Mouse (Mus musculus) CD4-positive, CD25-positive, alpha-beta regulatory T cell, adult 4 months (primary cell): ENCODE measurements at regions not wholly inside any gene's neighbourhood (a gene's known extent, or its start where the extent isn't known, plus 50 kb on each side); places are given as distances from the start of the nearest gene placed in this dataset.

ENCODE experiments used
- ATAC-seq: one replicate; pipeline ENCODE4 v1.8.0; 2017

GRCm38 (mm10) chr3:21403551-21403950 lies 672.9 kb upstream of the Tbl1xr1 start:
- ATAC-seq, result no peak

GRCm38 (mm10) chr3:21404058-21404457 lies 672.4 kb upstream of the Tbl1xr1 start:
- no peak for ATAC-seq

DNA sequence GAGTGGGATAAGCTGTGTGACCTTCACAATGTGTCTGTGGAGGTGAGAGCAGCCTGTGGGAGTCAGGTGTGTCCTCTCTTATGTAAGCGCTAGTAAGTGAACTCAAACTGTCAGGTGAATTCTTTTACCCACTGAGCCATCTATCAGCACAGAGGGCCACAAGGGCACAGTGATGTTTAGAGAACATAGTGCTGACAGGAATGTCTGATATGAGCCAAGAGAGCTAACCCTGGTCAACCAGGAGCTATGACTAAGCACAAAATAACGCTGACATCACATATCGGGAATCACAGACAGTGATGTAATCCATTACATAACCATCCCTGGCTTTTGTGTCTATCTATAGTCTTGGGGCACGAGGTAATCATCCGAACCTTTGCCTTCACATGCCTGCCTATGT lies 669.4 kb upstream of the Tbl1xr1 start:
- ATAC-seq, result no peak

DNA sequence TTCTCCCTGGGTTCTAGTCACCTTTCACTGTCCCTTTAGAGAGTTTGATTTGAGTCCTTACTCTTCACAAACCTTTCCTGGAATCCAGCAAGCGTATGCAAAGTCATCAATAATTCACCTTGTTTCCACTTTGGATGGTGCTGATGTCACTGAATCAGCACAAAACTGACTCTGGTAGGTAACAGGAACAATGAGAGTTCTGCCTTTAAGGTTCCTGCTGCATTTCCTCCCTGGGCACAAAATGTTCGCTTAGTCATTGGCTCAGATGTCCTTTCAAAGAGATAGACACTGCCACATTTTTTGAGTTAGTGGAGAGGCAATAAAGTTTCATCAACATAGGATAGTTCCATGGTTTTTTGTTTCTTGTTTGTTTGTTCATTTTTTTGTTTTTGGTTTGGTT lies 664.4 kb upstream of the Tbl1xr1 start:
- no peak for ATAC-seq

DNA sequence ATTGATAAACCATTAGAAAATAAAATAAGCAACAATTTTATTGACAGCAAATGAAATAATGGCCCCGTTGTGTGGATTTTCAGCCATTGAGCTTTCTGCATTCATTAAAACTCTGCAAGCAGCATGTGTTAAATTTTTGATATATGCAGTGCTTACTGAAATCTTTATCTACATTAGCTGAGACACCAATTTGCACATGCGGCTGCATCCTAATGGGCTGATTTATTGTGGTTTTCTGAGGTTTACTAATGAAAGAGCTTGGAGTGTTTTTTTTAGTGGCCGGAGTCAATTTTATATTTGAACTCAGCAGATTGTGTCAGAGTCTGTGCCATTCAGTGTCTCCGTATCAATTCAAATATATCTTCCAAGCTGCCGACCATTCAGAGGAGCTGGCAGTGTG lies 653.3 kb upstream of the Tbl1xr1 start:
- no peak for ATAC-seq

DNA sequence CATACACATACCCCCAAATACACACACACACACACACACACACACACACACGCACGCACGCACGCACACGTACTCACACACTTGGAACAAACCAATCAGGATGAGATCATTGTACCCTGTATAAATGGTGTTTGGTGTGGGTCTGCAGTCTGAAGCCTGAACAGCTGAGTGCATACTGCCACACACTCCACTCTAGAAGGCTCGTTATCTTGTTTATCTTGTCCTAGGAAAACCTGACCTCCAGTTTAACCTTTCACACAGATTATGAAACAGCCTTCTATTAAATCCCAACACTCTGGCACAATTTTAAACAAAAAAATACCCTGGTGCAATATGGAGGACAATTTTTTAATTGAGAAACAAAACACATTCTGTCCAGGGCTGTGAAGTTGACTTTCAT lies 649.9 kb upstream of the Tbl1xr1 start:
- no peak for ATAC-seq

DNA sequence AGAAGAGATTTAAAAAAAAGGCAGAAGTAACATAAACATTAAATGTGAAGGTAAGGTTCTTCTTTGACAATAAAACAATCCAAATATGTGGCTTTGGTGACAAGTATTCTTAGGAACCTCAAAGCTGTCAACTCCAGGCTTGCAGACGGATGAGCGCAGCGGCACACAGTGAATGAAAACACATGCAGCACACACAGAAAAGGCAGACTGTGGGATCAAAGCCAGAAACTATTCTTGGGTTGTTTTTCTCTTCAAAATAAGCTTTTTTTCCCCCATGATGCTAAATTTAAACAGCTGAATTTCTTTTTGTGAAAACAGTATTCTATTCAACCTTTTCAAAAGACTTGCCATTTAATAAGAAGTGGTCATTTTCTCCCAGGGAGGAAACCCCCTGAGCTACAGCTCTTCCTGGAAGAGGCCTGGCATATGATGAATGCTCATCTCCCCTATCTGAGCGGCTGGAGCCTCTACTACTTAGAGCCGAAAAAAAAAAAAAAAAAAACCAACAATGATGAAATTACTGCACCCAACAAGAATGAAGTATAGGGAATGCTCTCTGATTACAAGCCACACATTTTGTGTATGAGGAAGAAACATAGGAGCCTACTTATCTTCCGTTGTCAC lies 648.9 kb upstream of the Tbl1xr1 start:
- ATAC-seq, result no peak

GRCm38 (mm10) chr3:21428120-21428519 lies 648.3 kb upstream of the Tbl1xr1 start:
- no peak for ATAC-seq

GRCm38 (mm10) chr3:21464245-21464644 lies 612.2 kb upstream of the Tbl1xr1 start:
- ATAC-seq, result no peak

GRCm38 (mm10) chr3:21466113-21466645 lies 610.3 kb upstream of the Tbl1xr1 start:
- no peak for ATAC-seq

DNA sequence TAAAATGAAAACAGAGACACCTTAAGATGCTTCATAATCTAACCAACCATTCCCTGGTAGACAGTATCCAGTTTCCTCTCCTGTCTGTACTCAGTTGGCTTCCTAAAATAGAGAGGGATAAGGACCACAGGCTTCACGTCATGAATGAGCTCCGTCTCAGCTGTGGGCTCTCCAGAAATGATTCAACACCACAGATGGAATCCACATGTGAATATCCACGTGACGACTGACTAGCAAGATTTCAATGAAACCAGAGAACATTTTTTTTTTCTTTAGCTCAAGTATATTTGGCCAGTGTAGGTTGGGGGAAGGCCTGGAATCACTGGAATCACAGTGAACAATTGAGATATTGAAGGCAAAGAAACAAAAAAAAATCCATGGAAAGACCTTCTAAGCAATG lies 599.1 kb upstream of the Tbl1xr1 start:
- no peak for ATAC-seq

DNA sequence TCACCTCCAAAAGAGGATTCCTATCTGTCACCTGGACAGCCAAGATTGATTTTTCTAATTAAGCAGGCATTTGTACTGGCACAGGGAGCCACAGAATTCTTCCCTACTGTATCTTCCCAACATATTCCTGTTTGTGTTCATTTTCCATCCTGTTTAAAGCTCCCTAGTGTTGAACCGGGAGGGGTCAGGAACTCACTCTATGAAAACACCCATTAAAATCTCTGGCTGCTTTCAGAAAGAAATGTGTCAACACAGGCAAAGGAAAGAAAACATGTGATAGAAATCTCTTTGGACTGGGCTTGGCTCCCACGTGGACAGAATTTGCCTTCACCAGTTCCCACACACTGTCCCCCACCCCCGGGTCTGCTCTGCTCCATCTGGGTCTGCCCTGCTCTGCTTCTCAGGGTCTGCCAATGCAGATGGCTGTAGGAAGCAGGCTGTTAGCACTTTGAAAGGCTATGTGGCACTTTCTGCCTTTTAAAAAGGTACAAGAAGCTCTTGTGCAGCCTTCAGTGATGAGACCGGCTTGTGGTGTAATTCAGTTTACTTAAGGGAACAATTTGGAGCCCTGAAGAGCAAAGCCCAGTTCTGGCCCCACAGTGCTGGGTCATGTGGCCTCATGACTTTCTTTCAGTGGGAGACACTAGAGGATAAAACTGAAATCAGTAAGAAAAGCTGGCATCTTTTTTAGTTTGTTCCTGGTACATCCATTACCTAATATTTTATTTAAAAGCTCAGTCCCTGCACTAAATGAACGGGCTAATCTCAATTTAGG lies 597.2 kb upstream of the Tbl1xr1 start:
- no peak for ATAC-seq

DNA sequence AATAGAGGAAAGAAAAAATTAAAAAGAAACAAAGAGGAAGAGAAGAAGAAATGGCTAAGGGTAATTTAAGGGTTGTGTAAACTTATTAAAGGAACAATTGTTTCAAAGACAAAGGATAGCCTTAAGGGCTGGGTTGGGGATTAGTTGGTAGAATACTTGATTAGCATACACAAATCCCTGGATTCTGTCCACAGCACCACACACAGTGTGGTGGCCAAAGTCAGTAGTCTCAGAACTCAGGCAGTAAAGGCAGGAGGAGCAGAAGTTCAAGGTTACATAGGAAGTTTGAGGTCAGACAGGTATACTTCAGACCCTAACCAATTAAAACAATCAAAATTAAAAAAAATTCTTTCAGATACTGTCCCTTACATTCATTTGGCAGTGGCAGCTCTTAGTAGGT lies 596.6 kb upstream of the Tbl1xr1 start:
- no peak for ATAC-seq

GRCm38 (mm10) chr3:21484052-21484451 lies 592.4 kb upstream of the Tbl1xr1 start:
- ATAC-seq, result no peak

- ATAC-seq, result no peak
Observed at GRCm38 (mm10) chr3:21485454-21485853, 591.0 kb upstream of the Tbl1xr1 start.

GRCm38 (mm10) chr3:21489547-21489946 lies 586.9 kb upstream of the Tbl1xr1 start:
- no peak for ATAC-seq

DNA sequence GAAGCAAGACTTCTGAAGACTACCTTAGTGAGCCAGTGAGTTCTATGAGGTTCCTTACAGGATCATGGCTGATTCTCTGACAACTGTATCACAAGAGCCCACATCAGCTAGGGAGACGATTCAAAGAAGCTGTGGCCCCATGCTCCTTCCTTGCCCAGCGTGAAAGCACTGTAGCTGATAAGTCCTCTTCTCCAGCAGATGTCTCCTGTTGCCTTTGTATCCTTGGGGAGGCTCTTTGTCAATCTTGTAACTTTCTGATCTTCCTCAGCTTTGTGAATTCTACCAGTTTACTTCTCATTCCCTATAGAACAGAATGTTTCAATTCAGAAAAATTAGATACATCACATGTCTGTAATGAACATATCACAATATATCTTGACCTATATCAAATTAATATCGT lies 584.0 kb upstream of the Tbl1xr1 start:
- ATAC-seq, result no peak

GRCm38 (mm10) chr3:21493384-21493783 lies 583.1 kb upstream of the Tbl1xr1 start:
- no peak for ATAC-seq

GRCm38 (mm10) chr3:21494904-21495303 lies 581.5 kb upstream of the Tbl1xr1 start:
- no peak for ATAC-seq

GRCm38 (mm10) chr3:21495651-21496050 lies 580.8 kb upstream of the Tbl1xr1 start:
- no peak for ATAC-seq

DNA sequence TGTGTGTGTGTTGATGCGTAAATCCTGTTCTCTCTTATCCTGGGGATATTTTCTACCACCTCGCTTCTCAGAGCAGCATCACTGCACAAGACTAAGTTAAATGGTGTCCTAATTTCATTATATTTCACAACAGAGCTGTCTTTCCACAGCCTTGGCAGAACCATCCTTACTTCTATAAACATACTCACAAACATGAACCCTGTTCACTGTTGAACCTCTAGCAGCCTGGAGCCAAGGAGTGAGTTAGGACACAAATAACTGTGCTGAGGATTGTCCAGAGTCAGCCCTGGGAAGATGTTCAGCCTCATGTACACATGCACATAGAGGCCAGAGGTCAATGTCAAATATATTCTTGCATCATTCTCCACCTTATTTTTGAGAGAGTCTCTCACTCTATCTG lies 580.3 kb upstream of the Tbl1xr1 start:
- no peak for ATAC-seq

DNA sequence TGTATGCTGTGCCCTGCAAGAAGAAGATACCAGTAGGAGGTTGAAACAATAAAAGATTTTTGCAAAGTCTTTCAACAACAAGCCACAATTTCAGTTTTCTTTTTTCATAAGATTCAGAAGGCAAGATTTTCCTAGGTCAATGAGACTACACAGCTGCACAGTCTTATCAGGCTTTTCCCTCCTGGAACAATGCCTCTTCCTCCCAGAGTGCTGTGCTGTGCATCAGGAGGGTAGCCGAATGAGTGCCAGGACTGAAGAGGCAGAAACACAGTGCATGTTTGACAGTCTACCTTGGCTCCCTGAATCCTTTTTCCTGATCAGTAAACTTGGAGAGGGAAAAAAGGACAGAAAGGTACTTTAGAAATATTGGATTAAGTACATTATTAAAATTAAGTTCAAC lies 579.4 kb upstream of the Tbl1xr1 start:
- no peak for ATAC-seq

DNA sequence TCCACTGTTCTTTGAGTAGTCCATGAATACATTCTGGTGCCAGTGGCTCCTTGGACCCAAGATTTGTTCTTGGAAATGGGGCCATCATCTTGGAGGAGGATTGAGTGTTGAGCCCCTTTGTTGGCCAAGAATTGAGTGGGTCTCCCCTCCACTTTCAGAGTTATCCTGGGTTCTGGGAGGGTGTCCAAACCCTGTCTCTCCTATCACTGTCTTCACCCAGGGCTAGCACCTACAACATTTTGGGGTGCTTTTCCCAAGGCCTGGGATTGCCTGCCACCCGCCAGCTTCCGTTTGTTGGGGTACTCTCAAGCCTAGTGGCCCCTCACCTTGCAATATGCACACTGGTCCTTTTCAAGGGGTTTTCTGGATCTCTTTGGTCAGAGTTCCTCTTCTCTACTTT lies 568.8 kb upstream of the Tbl1xr1 start:
- no peak for ATAC-seq

DNA sequence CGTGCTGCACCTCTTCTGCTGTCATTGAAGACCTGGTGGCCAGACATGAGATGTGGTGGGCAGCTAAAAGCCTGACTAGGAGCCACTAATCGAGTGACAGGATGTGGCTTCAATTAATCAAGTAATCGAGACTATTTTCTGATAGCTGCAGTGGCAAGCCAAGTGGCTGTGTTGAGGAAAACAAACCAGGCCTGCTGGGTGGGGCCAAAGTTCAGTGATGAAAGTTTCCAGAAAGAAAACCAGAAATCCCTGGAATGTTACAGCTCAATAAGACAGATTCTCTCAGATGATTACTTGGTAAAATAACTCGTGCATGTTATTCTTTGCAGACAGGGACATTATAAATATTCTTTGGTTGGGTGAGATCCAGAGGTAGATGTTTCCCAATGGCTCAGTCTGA lies 564.4 kb upstream of the Tbl1xr1 start:
- ATAC-seq, result no peak
